Comparison of ENCODE assay signal across 13 mouse cellular contexts in the genomic region with DNA sequence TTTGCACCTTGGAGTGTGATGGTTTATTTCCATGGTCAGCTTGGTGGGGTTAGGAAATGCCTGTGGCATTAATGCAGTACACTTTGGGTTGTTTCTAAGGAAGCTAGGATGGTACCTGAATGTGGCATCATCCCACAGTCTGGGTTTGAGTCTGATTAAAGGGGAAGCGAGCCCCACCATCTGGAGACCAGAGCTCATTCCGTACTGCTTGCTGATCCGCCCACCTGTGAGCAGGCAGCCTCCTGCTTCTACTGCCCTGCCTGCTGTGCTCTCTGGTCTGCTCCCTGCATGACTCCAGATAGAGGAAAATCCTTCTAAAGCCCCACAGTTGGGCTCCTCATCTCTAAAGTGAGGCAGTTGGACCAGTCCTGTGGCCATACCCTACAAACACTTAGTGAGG.
DNase-seq lines count a peak whose midpoint lies in the region; ATAC-seq lines count a peak whose summit lies in the region.
"Had no signal": no experiment of that assay in that cellular context is flagged by ENCODE, and none has a peak within 500 bp of the region (broad histone marks: within the 10 kb centered on the region; RNA-seq: fewer than 3 reads in every experiment).

No protein-coding gene starts in this region.

- no peak overlapping the region for H3K4me3 ChIP-seq in hindbrain, embryonic 13.5 days
- H3K4me3 ChIP-seq in hindbrain, embryonic 12.5 days = no peak overlapping the region
- H3K4me3 ChIP-seq in midbrain, embryonic 14.5 days (replicated peaks; ENCODE audit: low read depth, low read length) = no peak overlapping the region
- no peak overlapping the region for H3K4me3 ChIP-seq in midbrain, embryonic 15.5 days
- H3K4me3 ChIP-seq in limb, embryonic 13.5 days = no peak overlapping the region
- H3K4me3 ChIP-seq: heart, embryonic 15.5 days; liver, embryonic 15.5 days had no signal

- H3K36me3 ChIP-seq in hindbrain, embryonic 13.5 days = no peaks in the 10 kb centered on the region
- H3K36me3 ChIP-seq in hindbrain, embryonic 12.5 days = no peaks in the 10 kb centered on the region
- H3K36me3 ChIP-seq in midbrain, embryonic 14.5 days (ENCODE audit: control insufficient read depth, insufficient read depth, low read length) = no peaks in the 10 kb centered on the region
- H3K36me3 ChIP-seq in midbrain, embryonic 15.5 days (replicated peaks) = no peaks in the 10 kb centered on the region
- no peaks in the 10 kb centered on the region for H3K36me3 ChIP-seq in limb, embryonic 13.5 days
- H3K36me3 ChIP-seq: heart, embryonic 15.5 days; liver, embryonic 15.5 days had no signal

- 56% methylated on average over 3 of the region's 3 CpGs for WGBS in hindbrain, embryonic 13.5 days
- 67% methylated on average over 3 of the region's 3 CpGs for WGBS in hindbrain, embryonic 12.5 days
- WGBS in midbrain, embryonic 14.5 days = 62% methylated on average over 3 of the region's 3 CpGs
- 57% methylated on average over 3 of the region's 3 CpGs for WGBS in midbrain, embryonic 15.5 days
- WGBS in limb, embryonic 13.5 days = 19% methylated on average over 3 of the region's 3 CpGs

- H3K9ac ChIP-seq in hindbrain, embryonic 13.5 days = no peak overlapping the region
- no peak overlapping the region for H3K9ac ChIP-seq in hindbrain, embryonic 12.5 days
- no peak overlapping the region for H3K9ac ChIP-seq in midbrain, embryonic 14.5 days (replicated peaks; ENCODE audit: low read length)
- no peak overlapping the region for H3K9ac ChIP-seq in midbrain, embryonic 15.5 days
- no peak overlapping the region for H3K9ac ChIP-seq in limb, embryonic 13.5 days
- H3K9ac ChIP-seq: heart, embryonic 15.5 days; liver, embryonic 15.5 days had no signal

- H3K4me2 ChIP-seq in hindbrain, embryonic 13.5 days = no peak overlapping the region
- no peak overlapping the region for H3K4me2 ChIP-seq in hindbrain, embryonic 12.5 days (replicated peaks)
- no peak overlapping the region for H3K4me2 ChIP-seq in midbrain, embryonic 14.5 days (ENCODE audit: low read length)
- H3K4me2 ChIP-seq in midbrain, embryonic 15.5 days = no peak overlapping the region
- H3K4me2 ChIP-seq in limb, embryonic 13.5 days (replicated peaks) = no peak overlapping the region
- H3K4me2 ChIP-seq: heart, embryonic 15.5 days; liver, embryonic 15.5 days had no signal

- H3K27me3 ChIP-seq in hindbrain, embryonic 13.5 days = no peaks in the 10 kb centered on the region
- H3K27me3 ChIP-seq in hindbrain, embryonic 12.5 days = no peaks in the 10 kb centered on the region
- no peaks in the 10 kb centered on the region for H3K27me3 ChIP-seq in midbrain, embryonic 14.5 days (ENCODE audit: control insufficient read depth, insufficient read depth, low read length)
- no peaks in the 10 kb centered on the region for H3K27me3 ChIP-seq in midbrain, embryonic 15.5 days (replicated peaks)
- no peaks in the 10 kb centered on the region for H3K27me3 ChIP-seq in limb, embryonic 13.5 days
- H3K27me3 ChIP-seq: heart, embryonic 15.5 days; liver, embryonic 15.5 days had no signal

- ATAC-seq in hindbrain, embryonic 13.5 days (ENCODE audit: low FRiP score) = no peak
- ATAC-seq in hindbrain, embryonic 12.5 days (ENCODE audit: low FRiP score) = no peak
- ATAC-seq in midbrain, embryonic 14.5 days (ENCODE audit: low FRiP score, low TSS enrichment) = no peak
- no peak for ATAC-seq in midbrain, embryonic 15.5 days (replicated peaks)
- ATAC-seq in limb, embryonic 13.5 days (ENCODE audit: low FRiP score, low read depth) = peak; percentile 33
- ATAC-seq: CD4-positive, CD25-positive, alpha-beta regulatory T cell, adult 4 months had no signal

- H3K27ac ChIP-seq in hindbrain, embryonic 13.5 days = peak overlapping the region; percentile 70; the same call in 1 of the 2 replicates
- no peak overlapping the region for H3K27ac ChIP-seq in hindbrain, embryonic 12.5 days
- peak overlapping the region; percentile 66; the same call in 1 of the 2 replicates for H3K27ac ChIP-seq in midbrain, embryonic 14.5 days (replicated peaks; ENCODE audit: low read depth, low read length)
- no peak overlapping the region for H3K27ac ChIP-seq in midbrain, embryonic 15.5 days
- 0 out of 2 replicates have a peak overlapping the region, but pooled peaks have one; percentile 33 for H3K27ac ChIP-seq in limb, embryonic 13.5 days
- H3K27ac ChIP-seq: heart, embryonic 15.5 days; liver, embryonic 15.5 days had no signal

- DNase-seq in midbrain, embryonic 14.5 days = no peak
- DNase-seq in lung, postnatal 4 days = no peak
- DNase-seq in lung, postnatal 36 days = no peak
- DNase-seq: adrenal gland, adult 8-10 months; cerebellum, adult 18-20 months; lung, postnatal 10 days had no signal

- no peaks in the 10 kb centered on the region for H3K9me3 ChIP-seq in hindbrain, embryonic 13.5 days
- H3K9me3 ChIP-seq in hindbrain, embryonic 12.5 days (replicated peaks) = no peaks in the 10 kb centered on the region
- H3K9me3 ChIP-seq in midbrain, embryonic 14.5 days (ENCODE audit: control insufficient read depth, low read length) = no peaks in the 10 kb centered on the region
- H3K9me3 ChIP-seq in midbrain, embryonic 15.5 days = no peaks in the 10 kb centered on the region
- no peaks in the 10 kb centered on the region for H3K9me3 ChIP-seq in limb, embryonic 13.5 days
- H3K9me3 ChIP-seq: heart, embryonic 15.5 days; liver, embryonic 15.5 days had no signal

- H3K4me1 ChIP-seq in hindbrain, embryonic 13.5 days (replicated peaks) = peaks cover 19% of the 10 kb centered on the region
- peaks cover 17% of the 10 kb centered on the region for H3K4me1 ChIP-seq in hindbrain, embryonic 12.5 days
- H3K4me1 ChIP-seq in midbrain, embryonic 14.5 days (ENCODE audit: control insufficient read depth, insufficient read depth, low read length) = 0 out of 2 replicates have a peak, but pooled peaks cover 5% of the 10 kb centered on the region
- peaks cover 7% of the 10 kb centered on the region for H3K4me1 ChIP-seq in midbrain, embryonic 15.5 days
- H3K4me1 ChIP-seq in limb, embryonic 13.5 days = peaks cover 30% of the 10 kb centered on the region
- H3K4me1 ChIP-seq: heart, embryonic 15.5 days; liver, embryonic 15.5 days had no signal

Comparison
In these comparisons a context has a peak if more than half of its experiments do, and no peak if none do; other contexts are left out.
1. H3K27ac ChIP-seq: peak in hindbrain, embryonic 13.5 days (single experiment), midbrain, embryonic 14.5 days (single experiment) and limb, embryonic 13.5 days (single experiment); none in hindbrain, embryonic 12.5 days (single experiment) and midbrain, embryonic 15.5 days (single experiment).